Mouse (Mus musculus) C2C12 (cell line): ENCODE measurements at regions not wholly inside any gene's neighbourhood (a gene's known extent, or its start where the extent isn't known, plus 50 kb on each side); places are given as distances from the start of the nearest gene placed in this dataset.

Experiments
- CEBPB ChIP-seq: IDR thresholded peaks from one replicate; pipeline ENCODE4 v1.6.1; 2011; ENCODE audit warnings: low read depth, mild to moderate bottlenecking, control low read depth, moderate library complexity
- CTCF ChIP-seq: IDR thresholded peaks from one replicate; pipeline ENCODE4 v1.5.1; 2011; ENCODE audit not compliant: control insufficient read depth, insufficient read depth, insufficient read length
- FOSL1 ChIP-seq: IDR thresholded peaks from one replicate; pipeline ENCODE4 v1.8.0; 2011; ENCODE audit warnings: mild to moderate bottlenecking, low read length; ENCODE audit not compliant: poor library complexity, insufficient read depth, severe bottlenecking
- MAX ChIP-seq: IDR thresholded peaks from one replicate; pipeline ENCODE4 v1.6.1; 2011; ENCODE audit warnings: mild to moderate bottlenecking, control low read depth
- MYOD1 ChIP-seq: IDR thresholded peaks from one replicate; pipeline ENCODE4 v1.6.1; 2011; ENCODE audit warnings: low read depth; ENCODE audit not compliant: control insufficient read depth, insufficient read length
- MYOG ChIP-seq: IDR thresholded peaks from one replicate; pipeline ENCODE4 v1.6.1; 2011; ENCODE audit not compliant: control insufficient read depth, insufficient read length; ENCODE audit errors: extremely low read depth

GRCm38 (mm10) chr13:11030381-11030780 is 669.7 kb upstream of the Chrm3 start:
- TF ChIP-seq CTCF (no peak), MAX (no peak), MYOG (no peak), CEBPB (no peak), FOSL1 (no peak), MYOD1 (no peak)
